Mouse (Mus musculus) midbrain, embryonic 11.5 days (tissue): ENCODE data around the gene D10Jhu81e. TPM values are rescaled to one million over a fixed set of nuclear protein-coding genes. Genes with fewer than 3 reads are reported as not detected.
A peak's percentile ranks its signal among the peaks of the same experiment; 100 is the strongest.

ENCODE experiments used
- ATAC-seq: fragments of 200-750 bp; cut with Nextera tagmentation; 2 replicates; pipeline ENCODE4 v1.8.0; 2017; ENCODE audit warnings: moderate TSS enrichment, moderate library complexity; ENCODE audit not compliant: low FRiP score
- DNase-seq: peaks from one replicate; pipeline ENCODE4 v3.0.0; 2015; ENCODE audit warnings: low spot score; ENCODE audit errors: missing footprints
- H3K27ac ChIP-seq: fragments of 300-500 bp; sonication (generic); 2 replicates; pipeline ENCODE4 v1.5.1; 2014; ENCODE audit warnings: low read depth, low read length
- H3K27me3 ChIP-seq: fragments of 300-500 bp; sonication (generic); 2 replicates; pipeline ENCODE4 v1.6.1; 2014; ENCODE audit warnings: mild to moderate bottlenecking, low read length, moderate library complexity, mixed read lengths; ENCODE audit not compliant: control insufficient read depth, insufficient read depth
- H3K36me3 ChIP-seq: fragments of 300-500 bp; sonication (generic); 2 replicates; pipeline ENCODE4 v1.6.1; 2014; ENCODE audit warnings: mild to moderate bottlenecking, low read length, moderate library complexity, mixed read lengths; ENCODE audit not compliant: control insufficient read depth, insufficient read depth
- H3K4me1 ChIP-seq: fragments of 300-500 bp; sonication (generic); 2 replicates; pipeline ENCODE4 v1.6.1; 2014; ENCODE audit warnings: low read length; ENCODE audit not compliant: control insufficient read depth, insufficient read depth
- H3K4me2 ChIP-seq: fragments of 300-500 bp; sonication (generic); 2 replicates; pipeline ENCODE4 v1.6.1; 2014; ENCODE audit warnings: mild to moderate bottlenecking, moderate library complexity
- H3K4me3 ChIP-seq: fragments of 300-500 bp; sonication (generic); 2 replicates; pipeline ENCODE4 v1.5.1; 2014; ENCODE audit warnings: low read depth, low read length
- H3K9ac ChIP-seq: fragments of 300-500 bp; sonication (generic); 2 replicates; pipeline ENCODE4 v1.6.1; 2014; ENCODE audit warnings: low read length
- H3K9me3 ChIP-seq: fragments of 300-500 bp; sonication (generic); 2 replicates; pipeline ENCODE4 v1.6.1; 2016; ENCODE audit warnings: low read length; ENCODE audit not compliant: control insufficient read depth
- WGBS: fragments of 180-500 bp; shearing (Covaris S2); extraction: QIAGEN DNeasy Blood & Tissue Kit; methylation state at CpG from one replicate; pipeline ENCODE4 v1.1.7; 2014; 5-methylcytosine and 5-hydroxymethylcytosine counted together
- polyA plus RNA-seq: library from polyadenylated mRNA; unstranded; fragments of >200 nt; fragmentation: Nextera tagmentation; extraction: Ambion mirVana; gene quantifications from 2 replicates; pipeline ENCODE4 v1.2.1, GENCODE M21; 2014

D10Jhu81e gene
- polyA plus RNA-seq, 1 experiment from 2014 or later: 20.9 TPM

GRCm38 (mm10) chr10:78167333-78167732, 2.2 kb downstream of the D10Jhu81e start:
- H3K4me3 ChIP-seq: no peak overlapping the region
- ATAC-seq (no peak), DNase-seq (no peak)
- H3K27ac ChIP-seq: no peak overlapping the region
- H3K9me3 ChIP-seq: no peaks in the 10 kb centered on the region
- WGBS: 88% methylated on average over 7 of the region's 7 CpGs
- H3K4me1 ChIP-seq: peaks cover 6% of the 10 kb centered on the region
- H3K9ac ChIP-seq: no peak overlapping the region
- H3K36me3 ChIP-seq: peaks cover 12% of the 10 kb centered on the region
- no peak overlapping the region for H3K4me2 ChIP-seq
- H3K27me3 ChIP-seq: no peaks in the 10 kb centered on the region

DNA sequence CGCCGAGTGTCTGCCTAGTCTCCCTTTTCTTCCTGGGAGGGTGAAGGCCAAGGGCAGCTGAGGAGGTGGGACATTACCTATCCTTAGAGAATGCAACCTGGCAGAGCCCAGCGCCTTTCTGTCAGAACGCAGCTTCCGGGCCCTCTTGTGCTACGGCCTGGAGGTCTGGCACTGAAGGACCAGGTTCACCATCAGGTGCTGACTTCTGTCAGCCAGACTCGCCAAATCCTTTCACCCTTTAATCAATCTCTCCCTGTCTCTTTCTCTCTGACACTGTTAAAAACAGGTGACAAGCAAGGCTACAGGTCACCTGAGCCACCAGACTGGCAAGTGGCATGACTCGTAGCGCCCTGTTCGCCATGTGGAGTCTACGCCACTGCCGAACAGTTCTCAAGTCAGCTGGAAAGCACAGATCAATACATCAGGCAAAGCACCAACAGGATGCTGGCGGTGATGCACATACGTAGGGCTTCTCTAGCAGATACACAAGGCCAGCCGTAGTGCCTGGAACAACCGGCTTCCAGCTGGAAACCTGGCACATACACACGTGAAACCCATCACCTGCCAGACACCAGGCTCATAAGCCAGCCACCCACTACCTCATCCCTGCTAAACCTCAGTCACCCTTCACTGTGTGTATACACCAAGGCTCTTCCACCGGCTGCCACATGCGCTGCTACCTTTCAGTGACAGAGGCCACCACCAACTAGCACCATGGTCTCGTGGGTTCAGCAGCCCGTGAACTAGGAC, 4.2 kb downstream of the D10Jhu81e start:
- no peak overlapping the region for H3K27ac ChIP-seq
- H3K4me2 ChIP-seq: no peak overlapping the region
- DNase-seq: no peak
- no peak overlapping the region for H3K4me3 ChIP-seq
- peaks cover 2% of the 10 kb centered on the region; the same call in 1 of the 2 replicates for H3K36me3 ChIP-seq
- H3K4me1 ChIP-seq: peaks cover 6% of the 10 kb centered on the region
- no peaks in the 10 kb centered on the region for H3K27me3 ChIP-seq
- 92% methylated on average over 21 of the region's 21 CpGs for WGBS
- no peak overlapping the region for H3K9ac ChIP-seq
- no peaks in the 10 kb centered on the region for H3K9me3 ChIP-seq
- no peak for ATAC-seq

DNA sequence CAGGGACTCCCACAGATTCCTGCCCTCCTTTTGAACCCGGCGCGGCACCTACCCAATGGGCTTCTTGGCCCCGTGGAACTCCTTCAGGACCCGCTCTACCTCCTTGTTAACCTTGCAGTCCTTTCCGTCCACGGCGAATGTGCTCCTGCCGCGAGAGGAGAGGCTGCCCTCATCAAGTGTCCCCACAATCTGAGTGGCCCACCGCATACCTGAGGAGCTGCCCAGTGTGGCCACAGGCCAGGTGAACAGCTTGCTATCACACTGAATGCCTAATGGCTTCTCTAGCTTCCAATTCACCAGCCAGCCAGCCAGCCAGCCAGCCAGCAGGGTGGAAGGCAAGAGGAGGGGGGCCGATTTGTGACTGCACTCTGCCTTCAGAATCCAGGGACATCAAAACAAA, 4.8 kb downstream of the D10Jhu81e start:
- Histone ChIP-seq H3K4me2 (no peak overlapping the region), H3K4me1 (peaks cover 4% of the 10 kb centered on the region), H3K36me3 (peaks cover 2% of the 10 kb centered on the region; the same call in 1 of the 2 replicates), H3K9ac (no peak overlapping the region), H3K9me3 (no peaks in the 10 kb centered on the region), H3K4me3 (no peak overlapping the region), H3K27me3 (no peaks in the 10 kb centered on the region), H3K27ac (no peak overlapping the region)
- DNase-seq (no peak), ATAC-seq (no peak)
- WGBS: 92% methylated on average over 12 of the region's 12 CpGs

- 34% methylated on average over 4 of the region's 4 CpGs for WGBS
Observed at GRCm38 (mm10) chr10:78163923-78164322, 5.7 kb downstream of the D10Jhu81e start.

DNA sequence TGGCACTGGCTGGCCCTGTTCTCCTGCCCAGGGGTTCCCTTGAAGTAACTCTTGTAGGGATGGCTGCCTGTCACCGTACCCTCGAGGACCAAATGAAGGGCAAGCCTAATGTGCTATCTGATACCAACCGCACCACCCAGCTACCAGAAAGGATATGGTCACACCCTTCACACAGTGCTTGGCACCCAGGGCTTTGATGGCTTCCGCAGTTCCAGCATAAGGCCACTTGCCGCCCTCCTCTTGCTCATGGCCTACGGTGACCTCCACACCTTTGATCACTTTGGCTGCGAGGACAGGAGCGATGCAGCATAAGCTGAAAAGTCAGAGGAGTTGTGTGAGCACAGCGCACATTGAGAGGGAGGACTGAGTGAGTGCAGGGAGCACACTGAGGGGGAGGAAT, 6.3 kb downstream of the D10Jhu81e start:
- ATAC-seq (no peak), DNase-seq (no peak)
- H3K4me2 ChIP-seq: no peak overlapping the region
- H3K36me3 ChIP-seq: peaks cover under 1% of the 10 kb centered on the region; the same call in 1 of the 2 replicates
- H3K4me3 ChIP-seq: no peak overlapping the region
- H3K9ac ChIP-seq: no peak overlapping the region
- H3K27me3 ChIP-seq: no peaks in the 10 kb centered on the region
- 93% methylated on average over 9 of the region's 9 CpGs for WGBS
- no peaks in the 10 kb centered on the region for H3K9me3 ChIP-seq
- H3K4me1 ChIP-seq: 0 out of 2 replicates have a peak, but pooled peaks cover 2% of the 10 kb centered on the region
- no peak overlapping the region for H3K27ac ChIP-seq

More at GRCm38 (mm10) chr10:78163923-78164322, 5.7 kb downstream of the D10Jhu81e start:
- ATAC-seq: no peak
- Histone ChIP-seq H3K9me3 (no peaks in the 10 kb centered on the region), H3K4me2 (no peak overlapping the region), H3K27me3 (no peaks in the 10 kb centered on the region), H3K27ac (no peak overlapping the region), H3K4me3 (no peak overlapping the region), H3K36me3 (peaks cover 2% of the 10 kb centered on the region; the same call in 1 of the 2 replicates), H3K4me1 (peaks cover 3% of the 10 kb centered on the region), H3K9ac (no peak overlapping the region)
- DNase-seq: peak; percentile 90

GRCm38 (mm10) chr10:78162646-78163045, 6.9 kb downstream of the D10Jhu81e start:
- Histone ChIP-seq H3K27me3 (no peaks in the 10 kb centered on the region), H3K27ac (no peak overlapping the region), H3K4me1 (0 out of 2 replicates have a peak, but pooled peaks cover 2% of the 10 kb centered on the region), H3K4me2 (no peak overlapping the region), H3K4me3 (no peak overlapping the region), H3K9ac (no peak overlapping the region), H3K9me3 (no peaks in the 10 kb centered on the region), H3K36me3 (no peaks in the 10 kb centered on the region)
- ATAC-seq: no peak
- no peak for DNase-seq
- WGBS: 96% methylated on average over 12 of the region's 12 CpGs

DNA sequence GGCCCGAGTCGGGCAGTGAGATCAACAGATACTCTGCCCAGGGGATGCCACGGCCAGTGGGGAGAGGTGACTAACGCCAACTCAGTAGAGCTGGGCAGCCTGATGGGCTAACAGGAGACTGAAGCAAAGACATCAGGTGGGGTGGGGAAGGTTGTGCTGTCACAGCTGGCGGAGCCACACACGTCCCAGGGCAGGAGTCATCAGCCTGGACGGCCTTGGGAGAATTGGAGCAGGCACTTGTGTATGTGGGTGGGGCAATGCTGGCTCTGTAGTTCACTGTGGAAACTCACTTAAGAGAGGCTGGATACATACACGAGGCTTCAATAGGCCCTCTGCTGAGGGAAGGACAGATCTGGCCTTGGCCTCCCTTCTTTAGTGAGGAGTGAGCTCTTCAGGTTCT, 8.5 kb downstream of the D10Jhu81e start:
- WGBS: 85% methylated on average over 8 of the region's 8 CpGs
- DNase-seq: no peak
- H3K9ac ChIP-seq: no peak overlapping the region

GRCm38 (mm10) chr10:78160369-78161095, 9.1 kb downstream of the D10Jhu81e start:
- Histone ChIP-seq H3K9me3 (no peaks in the 10 kb centered on the region), H3K4me3 (no peak overlapping the region), H3K9ac (no peak overlapping the region), H3K4me1 (0 out of 2 replicates have a peak, but pooled peaks cover 2% of the 10 kb centered on the region), H3K4me2 (no peak overlapping the region), H3K27ac (no peak overlapping the region), H3K36me3 (no peaks in the 10 kb centered on the region), H3K27me3 (no peaks in the 10 kb centered on the region)
- DNase-seq (no peak), ATAC-seq (peak; percentile 19; the same call in 1 of the 2 replicates)
- 89% methylated on average over 16 of the region's 16 CpGs for WGBS

More for the DNA sequence above, 8.5 kb downstream of the D10Jhu81e start:
- Histone ChIP-seq H3K4me3 (no peak overlapping the region), H3K27ac (no peak overlapping the region), H3K9me3 (no peaks in the 10 kb centered on the region), H3K27me3 (no peaks in the 10 kb centered on the region), H3K36me3 (no peaks in the 10 kb centered on the region), H3K4me2 (no peak overlapping the region), H3K4me1 (0 out of 2 replicates have a peak, but pooled peaks cover 2% of the 10 kb centered on the region)
- no peak for ATAC-seq

DNA sequence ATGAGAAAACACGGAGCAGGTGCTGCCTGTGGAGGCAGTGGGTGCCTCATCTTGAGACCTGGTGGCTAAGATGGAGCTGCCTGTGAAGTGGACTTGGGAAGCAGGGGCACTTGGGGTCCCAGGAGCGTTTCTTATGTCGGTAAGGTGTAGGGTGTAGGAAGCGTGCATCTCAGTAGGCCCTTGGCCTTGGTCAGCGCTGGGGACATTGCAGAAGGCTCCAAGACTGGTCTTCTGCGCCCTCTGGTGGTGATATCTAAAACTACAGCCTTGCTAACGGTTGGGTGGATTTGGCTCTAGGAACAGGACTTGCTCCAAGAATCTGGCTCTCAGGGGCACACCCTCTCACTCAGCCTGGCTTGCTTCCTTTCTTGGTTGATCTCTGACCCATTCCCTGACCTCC, 9.7 kb downstream of the D10Jhu81e start:
- no peaks in the 10 kb centered on the region for H3K36me3 ChIP-seq
- H3K4me3 ChIP-seq: no peak overlapping the region
- WGBS: 2% methylated on average over 7 of the region's 7 CpGs
- H3K4me1 ChIP-seq: 0 out of 2 replicates have a peak, but pooled peaks cover 2% of the 10 kb centered on the region
- H3K9me3 ChIP-seq: no peaks in the 10 kb centered on the region
- no peaks in the 10 kb centered on the region for H3K27me3 ChIP-seq
- peak; percentile 96 for DNase-seq
- no peak overlapping the region for H3K9ac ChIP-seq
- H3K4me2 ChIP-seq: no peak overlapping the region
- peak; percentile 78 for ATAC-seq
- no peak overlapping the region for H3K27ac ChIP-seq
